Comparison of ENCODE assay signal across 8 mouse cellular contexts in the genomic region with DNA sequence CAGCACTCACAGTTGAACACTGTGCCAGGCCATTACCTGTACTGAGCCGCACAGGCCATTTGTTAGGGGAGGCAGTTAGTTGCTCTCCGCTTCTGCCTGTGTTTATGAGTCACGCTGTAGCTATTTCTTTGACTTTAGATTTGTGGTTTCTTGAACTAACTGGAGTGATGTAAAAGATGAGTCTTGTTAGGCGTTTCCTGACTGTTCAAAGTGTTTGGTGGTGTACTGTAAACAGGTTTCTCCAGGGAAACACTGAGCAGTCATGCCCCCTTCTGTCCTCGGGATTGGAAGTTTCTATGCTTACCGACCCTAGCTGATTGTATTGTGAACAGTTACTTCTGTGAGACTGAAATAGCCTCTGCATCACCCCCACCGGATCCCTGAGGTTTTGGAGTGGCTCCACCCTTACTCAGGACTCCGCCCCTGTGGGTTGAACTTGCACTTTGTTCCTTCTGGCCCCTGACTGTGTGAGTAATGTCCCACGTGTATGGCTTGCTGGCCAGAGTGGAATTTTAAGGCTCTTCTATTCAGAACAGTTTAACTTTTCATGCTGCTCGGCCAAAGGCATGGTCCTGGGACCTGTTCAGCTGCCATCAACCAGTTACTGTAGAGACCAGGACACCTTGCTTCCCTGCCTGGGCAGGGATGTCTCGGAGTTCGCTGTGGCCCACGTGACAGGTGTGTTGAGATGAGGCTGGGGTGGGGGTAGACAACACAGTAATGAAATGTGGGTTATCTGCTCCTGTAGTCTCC. TPM values are rescaled to one million over a fixed set of nuclear protein-coding genes. Genes with fewer than 3 reads are reported as not detected.
A peak's percentile ranks its signal among the peaks of the same experiment; 100 is the strongest.
DNase-seq lines count a peak whose midpoint lies in the region; ATAC-seq and TF ChIP-seq lines count a peak whose summit lies in the region.

No protein-coding gene starts in this region.

- no peak for TF ChIP-seq POLR2A in kidney, adult 2 months (IDR thresholded peaks at IDR 0.05; ENCODE audit: low read depth, low read length)

- H3K27ac ChIP-seq in kidney, adult 2 months (ENCODE audit: insufficient read depth, low read depth, low read length): peak overlapping the region; percentile 75
- H3K27ac ChIP-seq in lung, postnatal 0 days (ENCODE audit: low read length): peak overlapping the region; percentile 68

- no peak overlapping the region for H3K9ac ChIP-seq in lung, postnatal 0 days (replicated peaks; ENCODE audit: low read depth)

- H3K4me2 ChIP-seq in lung, postnatal 0 days (replicated peaks; ENCODE audit: low read depth, low read length): peak overlapping the region; percentile 41

- no peak for TF ChIP-seq CTCF in kidney, adult 2 months (conservative IDR thresholded peaks at IDR 0.05; ENCODE audit: insufficient read depth, insufficient read length, low read depth, low read length)
- TF ChIP-seq CTCF in lung, postnatal 0 days (IDR thresholded peaks at IDR 0.05): no peak

- peaks cover 23% of the 10 kb centered on the region for H3K4me1 ChIP-seq in kidney, adult 2 months (ENCODE audit: control insufficient read depth, insufficient read depth, low read length)
- H3K4me1 ChIP-seq in lung, postnatal 0 days (ENCODE audit: insufficient read depth, low read depth, low read length): no peaks in the 10 kb centered on the region; the same call in 1 of the 2 replicates

- 8% methylated on average over 13 of the region's 13 CpGs for WGBS in kidney, adult 2 months
- WGBS in lung, postnatal 0 days: 14% methylated on average over 13 of the region's 13 CpGs

- H3K9me3 ChIP-seq in lung, postnatal 0 days (ENCODE audit: low read length): no peaks in the 10 kb centered on the region

- peak; percentile 68 for DNase-seq in layer of hippocampus, adult 9-11 months
- DNase-seq in layer of hippocampus, adult 9-10 months (ENCODE audit: low spot score): no peak
- DNase-seq in embryo, embryonic 10.5 days (ENCODE audit: low spot score): peak; percentile 83
- peak; percentile 85 for DNase-seq in heart, adult 8-10 months (ENCODE audit: low spot score)
- peak; percentile 93 for DNase-seq in kidney, adult 2 months
- peak; percentile 91 for DNase-seq in lung, postnatal 0 days (ENCODE audit: low spot score)
- peak; percentile 73 for DNase-seq in skeletal muscle tissue, adult 2 months (ENCODE audit: low read depth, low spot score)
- no peak for DNase-seq in cerebellum, postnatal 4 days (ENCODE audit: low spot score in 2 of 2)

- H3K36me3 ChIP-seq in kidney, adult 2 months (ENCODE audit: control insufficient read depth, insufficient read depth, low read length): no peaks in the 10 kb centered on the region
- H3K36me3 ChIP-seq in lung, postnatal 0 days (ENCODE audit: insufficient read depth, low read length): no peaks in the 10 kb centered on the region

- ATAC-seq in lung, postnatal 0 days: peak; percentile 94

- no peaks in the 10 kb centered on the region for H3K27me3 ChIP-seq in kidney, adult 2 months (replicated peaks; ENCODE audit: control insufficient read depth, insufficient read depth, low read length)
- H3K27me3 ChIP-seq in lung, postnatal 0 days (replicated peaks; ENCODE audit: insufficient read depth, low read length): no peaks in the 10 kb centered on the region

- H3K4me3 ChIP-seq in kidney, adult 2 months (ENCODE audit: insufficient read depth, low read depth, low read length): peak overlapping the region; percentile 18; the same call in 1 of the 2 replicates
- peak overlapping the region; percentile 12; the same call in 1 of the 2 replicates for H3K4me3 ChIP-seq in lung, postnatal 0 days (ENCODE audit: low read depth, low read length)

- peak; percentile 70 for TF ChIP-seq EP300 in lung, postnatal 0 days (IDR thresholded peaks at IDR 0.05)

RNA-seq across cellular contexts. Expression of gene Abl2, which starts 57.0 kb away (rescaled TPM):
- 10 to 100 TPM; 20.1 to 26.1 (median 22.4) TPM for total RNA-seq in heart, adult 8-10 months (2022)
- 6.3 and 7.5 TPM in 2 replicates for polyA plus RNA-seq in kidney, adult 2 months (2012; rRNA removed)
- 2.3 and 3.0 TPM in 2 replicates for polyA plus RNA-seq in lung, postnatal 0 days (2015; fragmentation: Nextera tagmentation; extraction: Ambion mirVana)

RNA-seq across cellular contexts. Expression of gene Tor3a, which starts 58.6 kb away (rescaled TPM):
- total RNA-seq in heart, adult 8-10 months (2022): 10 to 100 TPM in 1 of 4 experiments, 1 to 10 TPM in 3; 8.1 to 11.2 (median 9.2) TPM
- polyA plus RNA-seq in kidney, adult 2 months (2012; rRNA removed): 12.7 and 19.1 TPM in 2 replicates
- 36.1 and 37.8 TPM in 2 replicates for polyA plus RNA-seq in lung, postnatal 0 days (2015; fragmentation: Nextera tagmentation; extraction: Ambion mirVana)

Comparison
In these comparisons a context has a peak if more than half of its experiments do, and no peak if none do; other contexts are left out.
1. DNase-seq: peak in layer of hippocampus, adult 9-11 months (single experiment), embryo, embryonic 10.5 days (single experiment), heart, adult 8-10 months (single experiment), kidney, adult 2 months (single experiment), lung, postnatal 0 days (single experiment) and skeletal muscle tissue, adult 2 months (single experiment); none in layer of hippocampus, adult 9-10 months (single experiment) and cerebellum, postnatal 4 days (0 of 2).